Mouse (Mus musculus) brown adipose tissue, adult 24 weeks (tissue): Measurements from ENCODE around the gene Yipf4. TPM values are rescaled to one million over a fixed set of nuclear protein-coding genes. Genes with fewer than 3 reads are reported as not detected.
A peak's percentile ranks its signal among the peaks of the same experiment; 100 is the strongest.
"Not testable (repeated sequence)": the region's sequence is repeated elsewhere in the genome, so short reads cannot be mapped to it uniquely, and the experiment has no call there.

Source experiments
- H3K27ac ChIP-seq: fragments of 200-500 bp; replicated peaks from 2 replicates; pipeline ENCODE4 v1.5.1; 2012; ENCODE audit warnings: low read depth, mild to moderate bottlenecking, low read length
- H3K4me1 ChIP-seq: fragments of 200-500 bp; 2 replicates; pipeline ENCODE4 v1.6.1; 2012; ENCODE audit warnings: low read length, mixed read lengths; ENCODE audit not compliant: control insufficient read depth, insufficient read depth, insufficient read length
- H3K4me3 ChIP-seq: fragments of 200-500 bp; 2 replicates; pipeline ENCODE4 v1.5.1; 2012; ENCODE audit warnings: low read depth, mild to moderate bottlenecking, low read length, moderate library complexity; ENCODE audit not compliant: insufficient read depth
- polyA plus RNA-seq: library from polyadenylated mRNA; stranded (reverse); fragments of >200 nt; gene quantifications from 2 replicates; pipeline ENCODE4 v1.2.4, GENCODE M21; 2012; ENCODE audit not compliant: missing spikeins, insufficient read depth, insufficient read length

Gene Yipf4
- polyA plus RNA-seq: 68.4 and 72.0 TPM in 2 replicates

- Histone ChIP-seq H3K4me1 (no peaks in the 10 kb centered on the region), H3K27ac (peak within 1 kb of the TSS; percentile 61), H3K4me3 (peak within 1 kb of the TSS; percentile 74)
Measured at GRCm38 (mm10) chr17:74489024-74489900, at the start of gene Yipf4. Gene Yipf4, plus strand, starts transcription at chr17:74489493.

DNA sequence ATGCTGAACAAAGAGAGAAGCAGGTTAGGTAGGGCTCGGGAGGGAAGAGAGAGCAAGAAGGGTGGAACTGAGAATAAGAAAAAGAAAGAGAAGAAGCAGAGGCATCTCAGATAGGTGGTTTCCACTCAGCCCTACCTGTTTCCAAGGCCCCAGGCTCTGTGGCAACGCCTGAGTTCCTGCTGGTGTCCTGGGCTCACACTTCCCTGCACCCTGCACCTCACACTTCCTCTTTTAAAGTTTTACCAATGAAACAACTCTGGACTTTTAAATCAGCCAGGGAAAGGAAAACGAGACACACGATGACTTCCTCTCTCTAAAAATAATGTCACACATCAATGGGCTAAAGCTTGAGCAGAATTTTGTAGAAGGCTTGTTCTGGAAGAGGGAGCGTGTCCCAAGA, 48.8 kb upstream of the Yipf4 start:
- Histone ChIP-seq H3K27ac (no peak overlapping the region), H3K4me3 (no peak overlapping the region), H3K4me1 (no peaks in the 10 kb centered on the region)

GRCm38 (mm10) chr17:74449776-74450175, 39.5 kb upstream of the Yipf4 start:
- no peak overlapping the region for H3K27ac ChIP-seq
- no peak overlapping the region for H3K4me3 ChIP-seq
- H3K4me1 ChIP-seq: no peaks in the 10 kb centered on the region

- Histone ChIP-seq H3K27ac (no peak overlapping the region), H3K4me3 (no peak overlapping the region), H3K4me1 (no peaks in the 10 kb centered on the region)
Measured at GRCm38 (mm10) chr17:74453928-74454327, 35.4 kb upstream of the Yipf4 start.

DNA sequence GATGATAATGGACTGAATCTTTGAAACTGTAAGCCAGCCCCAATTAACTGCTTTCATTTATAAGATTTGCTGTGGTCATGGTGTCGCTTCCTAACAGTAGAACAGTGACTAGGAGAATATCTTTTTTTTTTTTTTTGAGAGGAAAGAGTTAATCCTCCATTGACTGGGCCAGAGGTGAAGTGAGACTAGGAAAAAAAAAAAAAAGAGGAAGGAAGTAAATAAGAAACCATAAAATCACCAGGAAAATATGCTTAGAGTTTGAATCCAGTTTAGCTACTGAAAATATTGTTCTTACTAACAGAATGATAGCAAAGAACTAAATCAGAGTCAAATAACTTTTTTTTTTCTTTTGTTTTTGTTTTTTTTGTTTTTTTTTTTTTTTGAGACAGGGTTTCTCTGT, 34.6 kb upstream of the Yipf4 start:
- Histone ChIP-seq H3K27ac (no peak overlapping the region), H3K4me1 (no peaks in the 10 kb centered on the region), H3K4me3 (no peak overlapping the region)

DNA sequence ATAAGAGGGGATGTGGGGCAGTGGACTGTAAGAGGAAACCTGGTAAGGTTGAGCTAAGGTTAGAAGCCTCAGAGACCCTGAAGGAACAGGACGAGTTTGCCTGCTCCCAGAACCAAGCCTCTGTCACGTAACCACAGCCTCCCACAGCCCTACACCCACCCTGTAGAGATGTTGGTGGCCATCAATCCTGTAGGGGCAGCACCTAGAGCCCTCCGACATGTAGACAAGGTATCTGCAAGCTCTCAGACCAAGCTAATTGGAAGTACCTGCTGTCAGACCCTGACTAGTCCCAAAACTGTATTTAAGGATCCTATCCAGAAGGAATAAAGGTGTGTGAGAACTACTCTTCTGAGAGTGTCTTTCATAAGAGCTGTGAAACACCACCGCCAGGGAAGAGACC, 33.9 kb upstream of the Yipf4 start:
- Histone ChIP-seq H3K27ac (no peak overlapping the region), H3K4me1 (no peaks in the 10 kb centered on the region), H3K4me3 (no peak overlapping the region)

GRCm38 (mm10) chr17:74456825-74457224, 32.5 kb upstream of the Yipf4 start:
- H3K4me1 ChIP-seq: no peaks in the 10 kb centered on the region
- no peak overlapping the region for H3K4me3 ChIP-seq
- H3K27ac ChIP-seq: no peak overlapping the region

GRCm38 (mm10) chr17:74457972-74458677, 31.2 kb upstream of the Yipf4 start:
- Histone ChIP-seq H3K4me1 (no peaks in the 10 kb centered on the region), H3K27ac (peak overlapping the region; percentile 40), H3K4me3 (peak overlapping the region; percentile 40)

DNA sequence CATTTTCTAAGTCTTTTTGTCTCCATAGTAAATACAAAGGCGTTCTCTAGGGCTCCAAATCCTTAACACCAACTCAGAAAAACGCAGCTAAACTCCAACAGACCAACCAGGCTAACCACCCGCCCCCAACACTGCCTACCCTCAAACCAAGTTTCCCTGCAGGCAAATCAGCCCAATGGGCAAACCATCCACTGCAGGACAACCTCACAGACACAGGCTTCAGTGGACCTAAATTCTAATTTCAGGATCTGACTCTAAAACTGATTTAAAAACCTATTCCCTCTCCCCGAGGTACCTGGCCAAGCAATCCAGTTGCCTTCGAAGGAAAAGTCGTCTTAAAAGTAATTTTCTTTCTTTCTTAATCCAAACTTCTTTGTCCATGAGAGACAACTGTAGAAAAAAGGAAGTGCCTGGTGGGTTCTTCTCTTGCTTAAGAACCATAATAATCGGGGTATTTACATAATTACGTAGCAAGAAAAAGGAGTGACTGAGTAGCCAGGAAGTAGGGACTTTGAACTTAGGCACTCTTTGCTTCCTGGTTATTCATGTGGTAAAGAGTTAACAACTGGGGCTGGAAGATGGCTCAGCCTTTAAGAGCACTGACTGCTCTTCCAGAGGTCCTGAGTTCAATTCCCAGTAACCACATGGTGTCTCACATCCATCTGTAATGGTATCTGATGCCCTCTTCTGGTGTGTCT, 30.4 kb upstream of the Yipf4 start, which contains the start of gene Nlrc4:
Gene Nlrc4, minus strand, starts transcription at position 432 of the 698 bp plus-strand sequence.
- Histone ChIP-seq H3K27ac (peak within 1 kb of the TSS; percentile 40), H3K4me1 (no peaks in the 10 kb centered on the region), H3K4me3 (peak within 1 kb of the TSS; percentile 40)

GRCm38 (mm10) chr17:74463510-74463909, 25.8 kb upstream of the Yipf4 start:
- Histone ChIP-seq H3K4me1 (no peaks in the 10 kb centered on the region), H3K4me3 (no peak overlapping the region), H3K27ac (no peak overlapping the region)

DNA sequence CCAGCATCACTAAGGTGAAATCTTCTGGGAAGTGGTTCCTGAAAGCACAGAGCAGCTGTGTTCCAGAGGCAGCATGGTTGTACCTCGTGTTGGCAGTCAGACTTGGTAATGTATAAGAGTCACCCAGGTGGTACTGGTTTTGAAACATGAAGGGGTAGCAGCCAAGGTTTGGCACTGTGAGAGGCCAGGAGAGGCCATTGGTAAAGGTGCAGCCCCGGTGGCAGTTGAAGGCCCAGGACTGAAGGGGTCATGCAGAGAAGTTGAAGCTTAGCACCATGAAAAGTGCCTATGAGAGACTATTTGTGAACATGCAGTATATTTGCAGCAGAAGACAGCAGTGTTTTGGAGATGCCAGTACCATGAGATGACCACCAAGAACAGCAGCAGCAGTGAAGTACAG, 21.3 kb upstream of the Yipf4 start:
- H3K4me1 ChIP-seq, H3K4me3 ChIP-seq, H3K27ac ChIP-seq: not testable (repeated sequence)

DNA sequence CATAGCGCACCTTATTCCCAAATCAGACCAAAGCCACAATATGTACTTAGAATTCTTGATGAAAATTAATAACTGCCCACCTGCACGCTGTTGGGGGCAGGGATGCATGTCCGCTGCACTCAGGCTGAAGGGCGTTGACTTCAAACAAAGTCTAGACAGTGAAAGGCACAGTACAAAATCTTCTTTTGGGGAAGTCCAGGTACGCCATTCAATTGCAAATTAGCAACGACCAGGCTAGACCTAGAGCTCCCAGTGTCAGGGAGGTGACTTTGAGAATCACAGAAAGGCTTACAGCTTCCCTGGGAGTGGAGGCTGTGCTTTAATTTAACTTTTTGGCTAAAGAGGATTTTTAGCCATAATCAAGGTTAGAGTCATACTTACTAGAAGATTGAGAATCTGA, 19.2 kb upstream of the Yipf4 start:
- not testable (repeated sequence) for H3K4me3 ChIP-seq, H3K27ac ChIP-seq, H3K4me1 ChIP-seq

GRCm38 (mm10) chr17:74480361-74481069, 8.8 kb upstream of the Yipf4 start:
- Histone ChIP-seq H3K4me3 (no peak overlapping the region), H3K4me1 (no peaks in the 10 kb centered on the region), H3K27ac (no peak overlapping the region)

DNA sequence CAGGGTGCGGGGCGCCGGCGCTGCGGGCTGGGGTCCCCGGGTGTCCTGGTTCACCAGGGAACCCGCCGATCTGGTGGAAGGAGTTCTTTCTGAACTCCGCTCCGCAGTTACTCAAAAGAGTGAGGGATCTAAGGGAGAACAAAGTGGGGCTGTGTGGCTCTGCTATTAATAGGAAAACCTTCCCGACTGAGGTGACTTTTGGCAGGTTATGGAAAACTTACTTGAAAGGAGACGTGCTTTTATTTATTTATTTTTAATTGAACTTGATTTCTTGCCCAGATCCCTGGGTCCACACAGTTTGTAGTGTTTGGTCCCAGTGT, 568 bp downstream of the Yipf4 start:
- H3K27ac ChIP-seq: peak overlapping the region; percentile 61
- H3K4me3 ChIP-seq: peak overlapping the region; percentile 74
- H3K4me1 ChIP-seq: no peaks in the 10 kb centered on the region

DNA sequence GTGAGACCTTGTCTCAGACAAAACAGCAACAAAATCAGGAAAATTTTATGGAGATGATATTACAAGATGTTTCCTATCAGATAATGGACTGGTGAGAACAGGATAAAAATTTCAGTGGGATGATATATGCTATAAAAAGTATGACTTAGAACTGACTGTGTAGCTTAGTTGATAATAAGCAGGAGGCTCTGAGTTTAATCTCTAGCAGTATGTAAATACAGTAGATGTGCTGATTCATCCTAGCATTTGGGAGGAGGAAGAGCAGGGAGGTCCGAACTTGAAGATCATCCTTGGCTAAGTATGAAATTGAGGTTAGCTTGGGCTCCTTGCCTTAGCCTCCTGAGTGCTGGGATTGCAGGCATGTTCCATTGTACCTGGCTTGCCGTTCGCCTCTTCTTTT, 2.3 kb downstream of the Yipf4 start:
- Histone ChIP-seq H3K4me1 (no peaks in the 10 kb centered on the region), H3K4me3 (no peak overlapping the region), H3K27ac (no peak overlapping the region)
